Mouse (Mus musculus) megakaryocyte progenitor cell, adult 5-6 weeks (primary cell): Measurements from ENCODE around the gene Litaf. TPM values are rescaled to one million over a fixed set of nuclear protein-coding genes. Genes with fewer than 3 reads are reported as not detected.
A peak's percentile ranks its signal among the peaks of the same experiment; 100 is the strongest.

Experiments
- ATAC-seq: replicated peaks from 2 replicates; pipeline ENCODE4 v1.8.0; 2016; ENCODE audit warnings: mild to moderate bottlenecking, moderate TSS enrichment, inconsistent platforms; ENCODE audit not compliant: poor library complexity
- total RNA-seq, 2 experiments: library from RNA; stranded (forward) in 1 of 2; stranded (reverse) in 1 of 2; fragments of 157-497, 149-512 nt in 1 of 2; fragments of 200-1000 nt in 1 of 2; gene quantifications; 2 replicates each; pipeline versions ENCODE4 v1.2.3 to v1.2.4; 2015 to 2017

The Litaf gene
- total RNA-seq, 2 experiments from 2014 or later, result 20.7 to 31.8 TPM

DNA sequence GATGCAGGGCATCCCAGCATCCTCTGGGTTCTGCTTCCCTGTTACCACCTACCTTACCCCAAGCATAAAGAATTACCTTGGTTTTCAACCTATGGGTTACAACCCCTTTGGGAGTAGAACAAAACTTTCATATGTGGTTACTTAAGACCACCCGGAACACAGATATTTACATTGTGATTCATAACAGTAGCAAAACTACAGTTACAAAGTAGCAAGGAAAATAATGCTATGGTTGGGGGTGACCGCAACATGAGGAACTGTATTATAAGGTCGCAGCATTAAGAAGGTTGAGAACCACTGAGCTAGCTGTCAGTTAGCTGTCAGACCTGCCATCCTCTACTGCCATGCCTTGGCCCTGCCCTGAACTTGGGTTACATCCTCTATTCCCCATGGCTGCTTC is 2.7 kb upstream of the Litaf start:
- no peak for ATAC-seq

DNA sequence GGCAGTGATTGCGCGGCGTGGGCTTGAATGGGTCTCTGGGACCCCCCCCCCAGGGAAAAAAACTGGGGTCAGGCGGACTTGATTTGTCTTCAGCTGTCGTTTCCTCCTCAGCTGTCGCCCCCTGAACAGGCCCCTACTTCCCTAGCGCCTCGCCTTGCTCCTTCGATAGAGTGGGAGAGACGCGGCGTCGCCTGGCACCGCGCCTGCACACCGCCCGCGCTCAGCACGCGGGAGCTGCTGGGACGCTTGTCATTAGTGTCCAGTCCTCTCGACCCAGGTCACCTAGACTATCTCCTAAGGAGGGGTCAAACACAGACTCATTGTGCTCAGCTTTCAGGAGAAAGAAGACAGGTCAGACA is 855 bp upstream of the Litaf start:
- no peak for ATAC-seq

DNA sequence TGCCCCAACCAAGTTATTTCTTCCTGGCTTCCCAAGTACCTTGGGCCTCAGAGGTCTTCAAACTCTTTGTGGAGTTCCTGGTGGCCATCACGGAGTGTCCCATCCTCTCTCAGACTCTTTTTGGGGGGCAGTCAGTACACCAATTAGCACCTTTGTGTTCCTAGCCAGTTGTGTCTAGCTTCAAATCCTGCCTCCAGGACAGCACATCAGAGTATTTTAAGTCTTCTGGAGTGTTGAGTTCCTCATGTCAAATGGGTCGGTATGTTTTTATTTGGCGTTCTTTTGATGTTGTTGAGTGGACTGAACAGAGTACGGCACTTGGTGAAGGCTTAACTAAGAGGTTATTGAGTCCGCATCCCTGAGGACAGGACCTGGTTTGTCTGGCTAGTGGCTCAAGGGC is 526 bp downstream of the Litaf start:
- no peak for ATAC-seq

DNA sequence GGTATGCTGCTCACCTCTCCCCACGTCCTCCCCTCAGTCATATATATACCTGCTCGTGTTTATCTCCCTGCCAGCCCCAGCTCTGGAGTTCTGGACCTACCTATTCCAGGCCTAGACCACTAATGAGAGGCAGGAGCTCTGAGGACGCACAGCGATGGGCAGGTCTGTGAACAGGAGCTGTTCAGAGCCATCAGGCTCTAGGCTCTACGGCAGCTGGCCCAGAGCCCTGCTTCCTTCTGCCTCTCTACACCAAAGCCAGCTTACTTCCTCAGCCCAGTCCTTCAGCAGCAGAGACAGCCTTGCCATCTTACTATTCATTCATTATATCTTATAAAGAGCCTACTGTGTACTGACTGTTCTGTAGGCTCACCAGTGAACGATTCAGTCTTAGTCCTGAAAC is 1.2 kb downstream of the Litaf start:
- ATAC-seq, result no peak

DNA sequence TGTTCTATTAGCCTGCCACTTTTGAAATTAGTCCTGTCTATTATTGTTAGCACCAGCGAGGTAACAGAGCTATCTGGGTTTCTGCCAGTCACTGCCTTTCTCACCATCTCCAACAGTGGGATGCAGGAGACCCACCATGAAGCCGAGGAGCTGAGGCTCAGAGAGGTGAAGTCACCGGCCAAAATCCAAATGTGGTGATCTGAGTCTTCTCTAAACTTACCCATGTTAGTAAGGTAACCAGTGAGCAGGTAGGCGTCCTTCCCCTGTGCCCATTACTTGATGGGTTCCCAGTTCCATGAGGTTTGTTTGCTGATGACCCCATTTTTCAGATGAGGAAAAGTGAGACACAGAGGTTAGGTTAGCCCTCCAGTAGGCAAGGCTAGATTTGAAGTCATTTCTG is 1.6 kb downstream of the Litaf start:
- no peak for ATAC-seq

DNA sequence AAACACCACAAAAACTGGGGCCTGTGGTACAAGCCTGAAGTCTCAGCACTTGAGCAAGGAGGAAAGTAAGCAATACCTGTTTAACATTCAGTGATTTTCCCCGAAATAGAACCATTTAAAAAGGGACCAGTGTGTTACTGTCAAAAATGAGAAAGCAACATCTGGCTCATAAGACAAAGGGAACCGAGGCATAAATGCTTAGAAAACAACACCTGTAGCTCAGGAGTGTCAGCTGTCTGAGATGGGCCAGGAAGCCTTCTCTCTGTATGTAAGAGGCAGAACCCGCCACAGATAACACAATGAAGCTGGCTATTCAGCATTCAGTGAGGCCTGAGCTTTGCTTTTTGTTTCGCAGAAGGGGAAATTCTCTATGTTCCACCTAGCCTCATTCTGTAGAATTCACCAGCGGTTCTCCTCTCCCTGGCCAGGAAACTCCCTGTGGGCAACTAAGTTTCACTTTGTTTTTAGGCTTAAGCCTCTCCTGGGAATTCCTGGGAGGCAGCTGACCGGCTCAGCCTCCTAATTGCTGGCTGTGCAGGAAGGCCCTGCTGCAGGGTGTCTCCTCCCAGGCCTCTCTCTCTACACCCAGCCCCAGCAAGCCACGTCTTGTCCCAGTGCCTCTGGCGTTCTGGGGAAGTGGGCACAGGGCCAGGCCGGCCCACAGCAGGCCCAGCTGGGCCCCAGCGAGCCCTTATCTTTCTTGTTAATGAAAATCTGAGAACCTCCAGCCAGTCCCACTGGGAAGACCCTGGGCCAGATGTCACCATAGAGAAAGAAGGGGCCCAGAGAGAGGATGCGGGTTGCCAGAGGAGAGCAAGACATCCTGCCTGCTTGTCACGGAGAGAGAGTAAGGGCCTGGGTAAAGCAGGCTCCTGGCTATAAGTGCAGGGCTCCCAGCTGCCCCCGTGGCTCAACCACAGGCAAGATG is 2.9 kb downstream of the Litaf start:
- peak; percentile 42 for ATAC-seq

DNA sequence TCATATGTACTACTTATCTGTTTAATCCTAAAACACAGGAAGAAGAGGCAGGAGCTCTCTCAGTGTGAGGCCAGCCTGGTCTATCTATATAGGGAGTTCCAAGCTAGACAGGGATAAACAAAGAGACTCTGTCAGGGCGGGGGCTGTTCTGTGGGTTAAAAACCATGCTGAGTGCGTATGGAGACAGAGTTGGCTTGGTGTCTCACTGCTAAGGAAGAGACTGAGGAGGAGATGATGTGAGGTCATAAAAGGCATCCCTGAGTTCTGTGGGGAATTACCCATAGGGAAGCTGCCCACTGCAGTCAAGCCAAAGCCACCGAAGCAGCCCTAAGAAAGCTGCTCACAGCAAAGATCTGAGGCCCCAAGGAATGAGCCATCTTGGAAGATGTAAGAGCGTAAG is 5.3 kb downstream of the Litaf start, which contains the start of gene Snn:
TSS of gene Snn (plus strand) at position 301 of the 400 bp plus-strand sequence.
- ATAC-seq, result no peak

DNA sequence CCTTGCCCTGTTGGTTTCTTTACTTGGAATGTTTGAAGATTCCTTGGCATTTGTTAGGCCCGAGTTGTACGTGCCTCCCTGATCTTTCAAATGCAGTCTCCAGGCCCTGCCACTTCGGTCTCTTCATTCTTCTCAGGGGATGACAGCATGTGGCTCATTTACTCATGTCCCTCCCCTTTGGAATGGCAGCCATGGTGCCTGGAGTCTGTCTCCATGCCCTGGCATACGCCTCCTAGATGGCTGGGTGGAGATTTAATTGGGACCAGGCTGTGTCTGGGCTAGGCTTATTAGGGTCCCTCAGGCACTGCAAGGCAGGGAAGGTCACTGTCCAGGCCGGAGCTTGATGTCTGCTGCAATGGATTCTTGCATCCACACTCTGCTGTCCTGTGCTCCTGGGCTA is 10.0 kb downstream of the Litaf start:
- ATAC-seq, result no peak

DNA sequence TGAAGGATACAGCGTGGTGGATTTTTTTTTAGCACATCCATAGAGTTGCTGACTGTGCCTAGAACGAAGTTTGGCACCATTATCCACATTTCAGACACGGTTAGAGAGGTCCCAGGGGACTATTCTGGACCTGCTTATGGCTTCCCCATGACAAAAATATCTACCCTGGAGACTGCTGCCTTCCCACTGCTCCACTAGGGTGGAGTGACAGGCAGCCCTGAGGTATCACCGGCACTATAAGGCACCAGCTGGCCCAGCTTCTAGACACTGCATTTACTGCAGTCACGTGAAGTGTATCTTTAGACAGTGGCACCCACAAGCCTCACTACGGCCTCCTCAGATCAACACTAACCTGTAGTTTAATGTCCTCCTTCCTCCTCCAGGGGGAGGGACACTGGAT is 11.1 kb downstream of the Litaf start:
- no peak for ATAC-seq

DNA sequence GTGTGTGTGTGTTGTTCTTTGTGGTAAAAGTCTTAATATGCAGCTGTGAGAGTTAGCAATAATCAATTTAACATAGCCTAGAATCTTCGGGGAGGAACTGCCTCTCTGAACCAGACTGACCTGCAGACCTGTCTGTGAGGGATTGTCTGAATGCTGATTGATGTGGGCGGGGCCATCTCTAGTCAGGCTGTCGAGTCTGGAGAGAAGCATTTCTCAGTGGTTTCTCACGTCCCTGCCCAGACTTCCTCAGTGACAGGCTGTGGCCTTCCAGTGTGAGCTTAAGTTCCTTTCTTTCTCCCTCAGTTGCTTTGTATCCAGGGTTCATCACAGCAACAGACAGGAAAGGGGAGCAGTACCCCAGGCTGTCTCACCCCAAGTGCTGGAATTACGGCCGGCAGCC is 11.5 kb downstream of the Litaf start:
- ATAC-seq, result peak; percentile 54

DNA sequence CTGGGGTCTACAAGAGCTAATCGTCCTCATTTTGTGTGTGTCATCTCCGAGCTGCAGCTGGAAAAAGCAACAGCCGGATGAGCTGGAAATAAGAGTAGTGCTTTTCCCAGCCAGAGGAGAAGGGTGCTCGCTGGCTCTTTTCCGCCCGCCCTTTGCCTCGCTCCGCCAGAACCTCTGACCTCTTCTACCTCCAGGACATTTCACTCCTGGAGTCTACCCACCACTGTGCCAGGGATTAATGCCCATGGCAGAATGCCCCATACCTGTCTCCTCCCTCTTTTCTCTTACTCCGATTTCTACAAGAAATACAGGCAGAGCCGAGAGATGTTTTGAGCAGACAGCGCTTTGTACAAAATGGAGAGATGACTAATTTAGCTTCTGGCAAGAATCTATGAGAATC is 14.8 kb downstream of the Litaf start:
- ATAC-seq, result no peak

DNA sequence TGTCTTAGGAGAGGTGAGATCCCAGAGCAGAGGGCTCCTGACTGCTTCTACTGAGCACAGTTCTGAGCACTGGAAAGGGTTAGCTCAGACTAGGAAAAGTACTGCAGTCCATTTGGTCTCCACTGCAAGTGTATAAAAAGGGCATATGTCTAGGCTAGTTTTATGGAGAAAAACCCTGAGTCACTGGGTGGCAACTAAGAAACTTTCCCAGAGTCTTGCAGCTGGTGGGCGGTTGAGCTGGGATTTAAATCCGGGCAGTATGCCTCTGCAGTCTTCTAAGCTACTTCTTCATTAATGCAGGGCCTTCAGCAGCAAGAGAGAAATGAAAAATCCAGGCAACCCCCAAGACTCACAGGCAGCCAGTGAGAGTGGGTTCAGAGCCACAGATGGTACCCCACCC is 15.7 kb downstream of the Litaf start:
- no peak for ATAC-seq

DNA sequence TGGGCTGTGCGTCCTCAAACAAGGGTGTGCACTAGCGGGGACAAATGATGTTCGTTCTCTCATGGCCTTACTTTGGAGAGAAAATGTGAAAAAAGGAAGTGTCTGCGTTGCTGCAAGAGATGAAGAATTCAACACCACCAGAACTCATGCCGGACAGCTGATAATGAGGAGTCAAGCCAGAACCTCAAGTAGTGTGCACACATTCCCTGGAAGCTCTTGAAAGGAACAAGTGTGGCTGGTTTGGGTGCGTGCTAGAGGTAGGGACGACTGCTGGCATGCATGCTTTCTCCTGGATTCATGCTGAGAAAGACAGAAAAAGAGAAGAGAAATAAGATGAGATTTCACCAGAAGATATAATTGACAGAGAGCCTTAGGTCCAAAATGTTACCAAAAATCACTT is 18.8 kb downstream of the Litaf start:
- ATAC-seq, result no peak

DNA sequence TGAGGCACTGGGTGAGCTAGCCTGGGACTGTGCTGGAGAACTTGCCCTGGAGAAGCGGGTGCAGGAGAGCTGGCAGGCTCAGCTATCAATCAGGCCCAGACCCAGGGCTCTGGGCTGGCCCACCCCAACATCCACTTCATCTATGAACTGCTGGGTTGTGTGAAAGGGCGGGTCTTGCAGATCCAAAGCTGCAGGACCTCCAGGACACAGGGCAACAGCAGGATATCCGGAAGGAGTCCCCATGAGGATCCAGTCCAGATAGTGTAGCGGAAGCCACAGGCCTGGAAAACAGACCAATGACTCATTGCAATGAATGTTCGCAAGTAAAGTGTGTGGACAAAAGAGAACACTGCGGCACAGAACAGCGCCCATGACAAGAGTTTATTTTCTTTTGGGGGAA is 19.5 kb downstream of the Litaf start:
- no peak for ATAC-seq

DNA sequence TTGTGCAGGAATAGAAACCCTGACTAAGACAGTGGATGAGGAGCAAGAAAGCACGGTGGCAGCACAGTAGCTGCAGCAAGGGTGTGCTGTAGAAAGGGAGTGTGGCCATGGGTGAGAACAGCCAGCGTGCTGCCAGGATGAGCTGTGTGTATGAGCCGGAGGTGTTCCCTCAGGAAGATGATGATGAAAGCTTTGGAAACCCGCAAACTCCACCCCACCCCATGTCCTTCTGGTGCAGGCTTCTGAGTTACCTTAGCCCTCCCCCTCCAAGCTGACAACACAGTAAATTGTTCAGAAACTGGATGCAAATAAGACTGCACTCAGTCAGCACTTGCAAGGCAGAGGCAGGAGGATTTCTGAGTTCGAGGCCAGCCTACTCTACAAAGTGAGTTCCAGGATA is 22.7 kb downstream of the Litaf start:
- no peak for ATAC-seq

DNA sequence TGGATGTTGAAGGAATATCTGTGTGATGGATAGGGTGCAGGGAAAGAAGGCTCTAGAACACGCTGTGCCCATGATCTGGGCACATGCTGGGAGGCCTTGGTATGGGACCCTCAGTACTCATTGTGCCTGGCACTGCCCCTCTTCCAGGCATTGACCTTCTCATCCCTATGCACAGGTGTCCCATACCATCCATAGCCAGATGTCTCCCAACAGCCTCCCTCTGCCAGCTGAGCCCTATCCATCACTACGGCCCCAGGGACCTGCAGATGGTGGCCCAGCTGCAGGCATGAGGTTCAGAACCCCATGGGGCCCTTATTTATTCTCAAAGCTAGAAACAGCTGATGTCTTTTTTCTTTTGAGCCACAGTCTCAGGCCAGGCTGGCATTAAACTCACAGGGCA is 25.4 kb downstream of the Litaf start:
- ATAC-seq, result no peak

DNA sequence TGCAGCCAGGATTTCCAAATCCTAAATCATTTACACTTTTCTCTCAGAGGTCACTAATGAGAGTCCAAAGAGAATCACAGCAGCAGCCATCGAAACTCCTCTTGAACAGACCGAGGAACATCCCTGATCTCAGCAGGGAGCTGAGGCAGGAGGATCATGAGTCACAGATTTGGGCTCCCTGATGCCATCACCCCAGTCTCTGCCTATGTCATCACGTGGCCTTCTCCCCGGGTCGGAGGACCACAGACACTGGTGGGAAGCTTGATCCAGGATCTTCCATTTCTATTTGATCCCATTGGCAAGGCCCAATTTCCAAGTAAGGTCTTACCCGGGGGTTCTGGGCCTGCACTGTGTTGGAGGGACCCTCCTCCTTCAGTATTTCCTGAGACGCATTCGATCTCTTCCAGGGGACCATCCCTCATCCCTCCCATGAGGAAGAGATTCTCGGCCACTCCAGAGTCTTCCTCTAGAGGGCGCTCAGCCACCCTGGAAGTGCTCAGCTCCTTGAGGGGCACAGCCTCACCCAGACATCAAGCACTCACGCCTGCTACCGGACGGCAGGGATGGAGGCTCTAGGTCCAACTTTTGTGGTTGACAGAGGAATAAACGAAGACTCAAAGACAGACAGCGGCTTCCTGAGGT is 30.0 kb downstream of the Litaf start:
- ATAC-seq, result peak; percentile 93

DNA sequence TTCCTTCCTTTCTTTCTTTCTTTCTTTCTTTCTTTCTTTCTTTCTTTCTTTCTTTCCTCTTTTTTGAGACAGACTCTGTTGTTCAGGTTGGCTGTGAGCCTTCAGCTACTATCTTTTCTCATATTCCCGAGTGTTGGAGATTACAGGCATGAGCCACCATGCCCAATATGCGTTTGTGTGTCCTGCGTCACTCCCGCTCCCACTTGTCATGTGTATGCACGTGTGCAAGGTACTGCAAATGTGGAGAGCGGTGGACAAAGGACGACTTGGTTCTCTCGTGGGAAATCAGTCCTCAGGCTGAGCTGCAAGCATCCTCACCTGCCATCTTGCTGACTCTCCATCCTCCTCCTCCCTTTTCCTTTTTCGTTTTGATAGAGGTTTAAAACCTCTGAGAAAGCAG is 30.7 kb downstream of the Litaf start:
- no peak for ATAC-seq

DNA sequence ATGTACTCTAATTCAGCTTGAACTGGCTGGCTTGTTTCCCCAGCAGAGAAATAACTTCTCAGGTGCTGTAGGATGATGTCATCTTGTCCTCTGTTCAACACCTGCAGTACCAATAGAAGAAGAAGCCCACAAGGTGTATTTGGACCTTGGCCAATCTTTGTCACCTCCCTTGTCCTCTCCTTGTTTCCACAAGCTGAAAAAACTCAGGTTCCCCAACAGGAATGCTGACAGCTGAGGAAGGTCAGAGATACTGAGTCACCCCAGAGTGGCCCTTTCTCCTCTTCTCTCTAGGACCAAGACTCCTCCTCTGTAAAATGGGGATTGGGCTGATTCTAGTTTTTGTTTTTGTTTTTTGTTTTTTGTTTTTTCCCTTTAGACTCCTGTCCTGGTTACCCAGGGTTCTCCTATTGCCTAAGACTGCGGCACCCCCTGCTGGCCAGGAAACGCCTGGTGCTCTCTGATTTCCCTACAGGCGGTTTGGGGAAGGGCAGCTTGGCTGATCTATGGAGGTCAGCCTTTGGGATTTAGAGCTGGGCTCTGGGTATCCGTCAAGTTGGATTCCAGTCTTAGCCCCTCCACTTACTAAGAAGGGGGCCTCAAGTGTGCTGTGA is 31.7 kb downstream of the Litaf start:
- ATAC-seq, result peak; percentile 93

DNA sequence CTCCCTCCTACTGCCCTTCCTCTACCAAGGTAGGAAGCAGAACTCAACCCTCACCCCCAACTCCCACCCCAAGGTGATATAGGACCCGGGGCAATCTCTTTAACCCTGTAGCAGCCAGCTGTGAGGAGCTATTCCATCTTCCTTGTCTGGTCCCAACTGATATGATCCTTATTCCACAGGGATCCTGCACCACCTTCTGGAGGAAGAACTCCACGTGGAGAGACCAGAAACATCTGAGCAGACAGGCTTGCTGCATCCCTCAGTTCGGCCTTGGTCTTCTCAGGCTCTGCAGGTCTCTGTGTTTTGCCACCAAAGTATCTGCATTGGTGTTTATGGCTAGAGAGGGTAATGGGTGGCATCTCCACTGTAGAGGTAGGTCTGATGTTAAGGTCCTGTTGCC is 34.6 kb downstream of the Litaf start:
- ATAC-seq, result no peak

DNA sequence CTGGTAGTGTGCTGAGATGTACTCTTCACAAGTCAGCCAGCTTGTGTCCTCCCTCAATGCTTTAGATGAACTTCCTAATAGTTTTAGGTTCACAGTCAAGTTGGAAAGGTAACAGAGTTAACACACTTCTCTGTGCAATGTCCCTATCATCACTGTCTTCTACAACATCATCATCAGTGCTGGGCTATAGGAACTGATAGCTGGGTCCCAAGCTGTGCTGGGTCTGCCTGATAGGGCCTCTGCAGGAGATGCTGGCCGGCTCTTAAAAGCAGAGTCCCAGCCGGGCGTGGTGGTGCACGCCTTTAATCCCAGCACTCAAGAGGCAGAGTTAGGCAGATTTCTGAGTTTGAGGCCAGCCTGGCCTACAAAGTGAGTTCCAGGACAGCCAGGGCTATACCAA is 35.1 kb downstream of the Litaf start:
- ATAC-seq, result peak; percentile 53

DNA sequence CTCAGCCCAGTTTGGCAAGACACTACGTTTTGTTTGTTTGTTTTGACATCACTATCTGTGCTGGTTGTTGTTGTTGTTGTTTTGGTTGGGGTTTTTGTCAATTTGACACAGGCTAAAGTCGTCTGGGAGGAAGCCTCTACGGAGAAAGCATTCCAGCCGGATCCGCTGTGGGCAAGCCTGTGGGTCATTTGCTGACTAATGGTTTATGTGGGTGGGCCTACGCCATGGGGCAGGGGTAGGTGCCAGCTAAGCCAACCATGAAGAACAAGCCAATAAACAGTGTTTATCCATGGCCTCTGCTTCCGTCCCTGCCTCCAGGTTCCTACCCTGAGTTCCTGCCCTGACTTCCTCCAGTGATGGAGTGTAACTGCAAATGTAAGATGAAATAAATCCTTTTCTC is 37.8 kb downstream of the Litaf start:
- no peak for ATAC-seq
